Mouse (Mus musculus) midbrain, embryonic 12.5 days (tissue): ENCODE results near the gene H2afz. TPM values are rescaled to one million over a fixed set of nuclear protein-coding genes. Genes with fewer than 3 reads are reported as not detected.
"Not testable (repeated sequence)": the region's sequence is repeated elsewhere in the genome, so short reads cannot be mapped to it uniquely, and the experiment has no call there.

ENCODE experiments used
- ATAC-seq: fragments of 200-750 bp; cut with Nextera tagmentation; 2 replicates; pipeline ENCODE4 v1.8.0; 2017; ENCODE audit warnings: low read depth, moderate TSS enrichment, moderate library complexity; ENCODE audit not compliant: low FRiP score
- H3K27ac ChIP-seq: fragments of 300-500 bp; sonication (generic); replicated peaks from 2 replicates; pipeline ENCODE4 v1.5.1; 2016; ENCODE audit warnings: mild to moderate bottlenecking
- H3K27me3 ChIP-seq: fragments of 300-500 bp; sonication (generic); 2 replicates; pipeline ENCODE4 v1.6.1; 2016; ENCODE audit warnings: mild to moderate bottlenecking
- H3K36me3 ChIP-seq: fragments of 300-500 bp; sonication (generic); 2 replicates; pipeline ENCODE4 v1.6.1; 2016
- H3K4me1 ChIP-seq: fragments of 300-500 bp; sonication (generic); 2 replicates; pipeline ENCODE4 v1.6.1; 2016
- H3K4me2 ChIP-seq: fragments of 300-500 bp; sonication (generic); replicated peaks from 2 replicates; pipeline ENCODE4 v1.6.1; 2016; ENCODE audit warnings: mild to moderate bottlenecking, moderate library complexity
- H3K4me3 ChIP-seq: fragments of 300-500 bp; sonication (generic); 2 replicates; pipeline ENCODE4 v1.5.1; 2016; ENCODE audit warnings: mild to moderate bottlenecking
- H3K9ac ChIP-seq: fragments of 300-500 bp; sonication (generic); replicated peaks from 2 replicates; pipeline ENCODE4 v1.6.1; 2016; ENCODE audit warnings: mild to moderate bottlenecking, moderate library complexity
- H3K9me3 ChIP-seq: fragments of 300-500 bp; sonication (generic); 2 replicates; pipeline ENCODE4 v1.6.1; 2016; ENCODE audit warnings: mild to moderate bottlenecking
- WGBS: fragments of 180-500 bp; shearing (Covaris S2); methylation state at CpG from one replicate; pipeline ENCODE4 v1.1.7; 2016; 5-methylcytosine and 5-hydroxymethylcytosine counted together
- polyA plus RNA-seq: library from polyadenylated mRNA; unstranded; fragments of >200 nt; fragmentation: Nextera tagmentation; extraction: Ambion mirVana; gene quantifications from 2 replicates; pipeline ENCODE4 v1.2.1, GENCODE M21; 2016

Gene H2afz
- polyA plus RNA-seq, 1 experiment from 2014 or later: 2,593 TPM

- H3K36me3 ChIP-seq: no peaks in the 10 kb centered on the region
- no peak overlapping the region for H3K4me2 ChIP-seq
- ATAC-seq: no peak
- H3K4me3 ChIP-seq: no peak overlapping the region
- H3K4me1 ChIP-seq: 0 out of 2 replicates have a peak, but pooled peaks cover 2% of the 10 kb centered on the region
- H3K9me3 ChIP-seq: no peaks in the 10 kb centered on the region
- H3K27ac ChIP-seq: no peak overlapping the region
- no peak overlapping the region for H3K9ac ChIP-seq
- WGBS: 85% methylated on average over 4 of the region's 5 CpGs
- no peaks in the 10 kb centered on the region for H3K27me3 ChIP-seq
These were observed 17.7 kb upstream of the H2afz start for GRCm38 (mm10) chr3:137846552-137846951.

GRCm38 (mm10) chr3:137848354-137848753, 15.9 kb upstream of the H2afz start:
- Histone ChIP-seq H3K27me3 (no peaks in the 10 kb centered on the region), H3K4me1 (0 out of 2 replicates have a peak, but pooled peaks cover 2% of the 10 kb centered on the region), H3K4me2 (no peak overlapping the region), H3K9me3 (no peaks in the 10 kb centered on the region), H3K27ac (no peak overlapping the region), H3K36me3 (no peaks in the 10 kb centered on the region), H3K4me3 (no peak overlapping the region), H3K9ac (no peak overlapping the region)
- WGBS: 92% methylated on average over 9 of the region's 9 CpGs
- ATAC-seq: no peak

GRCm38 (mm10) chr3:137849697-137850096, 14.6 kb upstream of the H2afz start:
- Histone ChIP-seq H3K4me3 (no peak overlapping the region), H3K9ac (no peak overlapping the region), H3K27ac (no peak overlapping the region), H3K36me3 (no peaks in the 10 kb centered on the region), H3K27me3 (no peaks in the 10 kb centered on the region), H3K4me1 (0 out of 2 replicates have a peak, but pooled peaks cover 2% of the 10 kb centered on the region), H3K4me2 (no peak overlapping the region), H3K9me3 (no peaks in the 10 kb centered on the region)
- 92% methylated on average over 5 of the region's 5 CpGs for WGBS
- ATAC-seq: no peak

- no peak overlapping the region for H3K4me3 ChIP-seq
- ATAC-seq: no peak
- no peak overlapping the region for H3K9ac ChIP-seq
- H3K9me3 ChIP-seq: no peaks in the 10 kb centered on the region
- H3K4me1 ChIP-seq: 0 out of 2 replicates have a peak, but pooled peaks cover 2% of the 10 kb centered on the region
- no peaks in the 10 kb centered on the region for H3K27me3 ChIP-seq
- no peak overlapping the region for H3K4me2 ChIP-seq
- WGBS: 90% methylated on average over 2 of the region's 2 CpGs
- no peak overlapping the region for H3K27ac ChIP-seq
- H3K36me3 ChIP-seq: no peaks in the 10 kb centered on the region
These were observed 13.1 kb upstream of the H2afz start for GRCm38 (mm10) chr3:137851196-137851595.

- not testable (repeated sequence) for H3K9ac ChIP-seq, H3K27me3 ChIP-seq, H3K4me2 ChIP-seq, H3K4me1 ChIP-seq, H3K4me3 ChIP-seq, H3K9me3 ChIP-seq, H3K36me3 ChIP-seq, H3K27ac ChIP-seq, ATAC-seq
- 100% methylated on average over 1 of the region's 1 CpGs for WGBS
These were observed 11.3 kb upstream of the H2afz start for GRCm38 (mm10) chr3:137853011-137853410.

- ATAC-seq: no peak
- Histone ChIP-seq H3K9me3 (no peaks in the 10 kb centered on the region), H3K4me3 (no peak overlapping the region), H3K36me3 (no peaks in the 10 kb centered on the region), H3K27me3 (no peaks in the 10 kb centered on the region), H3K27ac (no peak overlapping the region), H3K9ac (no peak overlapping the region), H3K4me1 (no peaks in the 10 kb centered on the region), H3K4me2 (no peak overlapping the region)
- WGBS: 78% methylated on average over 3 of the region's 3 CpGs
These were observed 9.0 kb upstream of the H2afz start for GRCm38 (mm10) chr3:137855328-137855727.

- no peak overlapping the region for H3K4me3 ChIP-seq
- H3K4me1 ChIP-seq: no peaks in the 10 kb centered on the region
- no peak overlapping the region for H3K27ac ChIP-seq
- H3K27me3 ChIP-seq: no peaks in the 10 kb centered on the region
- no peak overlapping the region for H3K9ac ChIP-seq
- H3K9me3 ChIP-seq: no peaks in the 10 kb centered on the region
- 81% methylated on average over 7 of the region's 7 CpGs for WGBS
- H3K4me2 ChIP-seq: no peak overlapping the region
- H3K36me3 ChIP-seq: no peaks in the 10 kb centered on the region
- ATAC-seq: no peak
These were observed 8.2 kb upstream of the H2afz start for GRCm38 (mm10) chr3:137856061-137856460.

GRCm38 (mm10) chr3:137860394-137861170, 3.7 kb upstream of the H2afz start:
- ATAC-seq: no peak
- H3K9me3 ChIP-seq: no peaks in the 10 kb centered on the region
- H3K36me3 ChIP-seq: no peaks in the 10 kb centered on the region
- H3K4me1 ChIP-seq: 0 out of 2 replicates have a peak, but pooled peaks cover 4% of the 10 kb centered on the region
- no peak overlapping the region for H3K4me3 ChIP-seq
- WGBS: 87% methylated on average over 8 of the region's 8 CpGs
- no peak overlapping the region for H3K27ac ChIP-seq
- no peak overlapping the region for H3K4me2 ChIP-seq
- no peak overlapping the region for H3K9ac ChIP-seq
- no peaks in the 10 kb centered on the region for H3K27me3 ChIP-seq

GRCm38 (mm10) chr3:137861436-137861835, 2.9 kb upstream of the H2afz start:
- Histone ChIP-seq H3K27me3 (no peaks in the 10 kb centered on the region), H3K4me1 (0 out of 2 replicates have a peak, but pooled peaks cover 6% of the 10 kb centered on the region), H3K9me3 (no peaks in the 10 kb centered on the region), H3K4me2 (no peak overlapping the region), H3K4me3 (no peak overlapping the region), H3K36me3 (no peaks in the 10 kb centered on the region), H3K27ac (no peak overlapping the region), H3K9ac (no peak overlapping the region)
- no peak for ATAC-seq
- 77% methylated on average over 4 of the region's 4 CpGs for WGBS

- H3K4me1 ChIP-seq: peaks cover 14% of the 10 kb centered on the region
- peaks cover 5% of the 10 kb centered on the region; the same call in 1 of the 2 replicates for H3K36me3 ChIP-seq
- ATAC-seq: no peak
- no peaks in the 10 kb centered on the region for H3K27me3 ChIP-seq
- H3K9me3 ChIP-seq: no peaks in the 10 kb centered on the region
- 97% methylated on average over 3 of the region's 3 CpGs for WGBS
- H3K9ac ChIP-seq: no peak overlapping the region
- H3K4me2 ChIP-seq: no peak overlapping the region
- no peak overlapping the region for H3K4me3 ChIP-seq
- H3K27ac ChIP-seq: no peak overlapping the region
These were observed 1.7 kb upstream of the H2afz start for GRCm38 (mm10) chr3:137862600-137862999.

- H3K27ac ChIP-seq: peak overlapping the region; percentile 99
- H3K9ac ChIP-seq: peak overlapping the region; percentile 65
- peaks cover 18% of the 10 kb centered on the region for H3K4me1 ChIP-seq
- peak overlapping the region; percentile 90 for H3K4me3 ChIP-seq
- 41% methylated on average over 22 of the region's 22 CpGs for WGBS
- H3K9me3 ChIP-seq: no peaks in the 10 kb centered on the region
- peaks cover 5% of the 10 kb centered on the region; the same call in 1 of the 2 replicates for H3K36me3 ChIP-seq
- H3K27me3 ChIP-seq: no peaks in the 10 kb centered on the region
- ATAC-seq: no peak
- H3K4me2 ChIP-seq: peak overlapping the region; percentile 53
These were observed 760 bp upstream of the H2afz start for GRCm38 (mm10) chr3:137863330-137864123.
